Mouse (Mus musculus): ENCODE measurements around the gene Ap1g2. TPM values are rescaled to one million over a fixed set of nuclear protein-coding genes. Genes with fewer than 3 reads are reported as not detected.
A peak's percentile ranks its signal among the peaks of the same experiment; 100 is the strongest.

Ap1g2 gene
- total RNA-seq, 2 experiments from 2014 or later, result 15.4 to 19.3 TPM

DNA sequence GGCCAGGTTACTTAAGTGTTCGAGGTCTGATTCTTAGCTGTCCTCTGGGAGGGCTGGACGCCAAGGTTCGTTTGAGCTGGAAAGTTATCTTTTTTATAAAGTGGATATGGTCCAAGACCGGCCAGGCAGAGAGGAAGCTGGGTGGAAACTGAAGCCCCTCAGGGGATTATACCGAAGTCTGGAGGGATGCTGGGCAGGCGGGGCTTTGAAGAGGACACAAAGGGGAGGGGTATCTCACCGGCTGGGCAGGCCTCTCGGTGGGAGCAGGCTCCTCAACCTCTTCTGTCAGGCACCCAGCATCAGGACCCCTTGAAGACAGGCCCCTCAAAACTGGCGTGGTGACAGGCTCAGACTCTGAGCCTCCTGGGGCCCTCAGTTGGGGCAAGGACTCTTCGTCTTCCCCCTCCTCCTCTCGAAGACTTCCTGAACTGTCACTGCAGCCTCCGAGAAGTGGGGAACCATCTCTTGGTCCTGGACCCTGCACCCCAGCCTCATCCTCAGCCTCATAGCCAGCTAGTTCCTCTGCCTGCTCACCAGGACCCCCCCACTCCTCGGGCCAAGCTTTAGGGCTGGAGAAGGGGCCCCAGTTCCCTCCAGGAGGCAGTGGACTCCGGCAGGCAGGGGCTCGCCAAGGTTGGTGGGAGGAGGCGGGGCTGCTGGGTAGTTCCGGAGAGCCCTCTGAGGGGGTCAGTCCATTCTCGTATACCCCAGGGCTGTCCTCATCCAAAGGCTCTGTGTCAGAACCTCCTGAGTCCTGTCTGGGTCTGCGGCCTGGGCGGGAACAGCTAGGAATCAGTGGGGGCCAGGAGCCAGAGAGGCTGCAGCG, 2.9 kb upstream of the Ap1g2 start:
- no peak for TF ChIP-seq CTCF (conservative IDR thresholded peaks at IDR 0.05)
- no peak for DNase-seq (ENCODE audit: low spot score in 2 of 2)
- peak overlapping the region; percentile 96 for H3K27ac ChIP-seq
- H3K4me3 ChIP-seq, result no peak overlapping the region; the same call in 1 of the 2 replicates

DNA sequence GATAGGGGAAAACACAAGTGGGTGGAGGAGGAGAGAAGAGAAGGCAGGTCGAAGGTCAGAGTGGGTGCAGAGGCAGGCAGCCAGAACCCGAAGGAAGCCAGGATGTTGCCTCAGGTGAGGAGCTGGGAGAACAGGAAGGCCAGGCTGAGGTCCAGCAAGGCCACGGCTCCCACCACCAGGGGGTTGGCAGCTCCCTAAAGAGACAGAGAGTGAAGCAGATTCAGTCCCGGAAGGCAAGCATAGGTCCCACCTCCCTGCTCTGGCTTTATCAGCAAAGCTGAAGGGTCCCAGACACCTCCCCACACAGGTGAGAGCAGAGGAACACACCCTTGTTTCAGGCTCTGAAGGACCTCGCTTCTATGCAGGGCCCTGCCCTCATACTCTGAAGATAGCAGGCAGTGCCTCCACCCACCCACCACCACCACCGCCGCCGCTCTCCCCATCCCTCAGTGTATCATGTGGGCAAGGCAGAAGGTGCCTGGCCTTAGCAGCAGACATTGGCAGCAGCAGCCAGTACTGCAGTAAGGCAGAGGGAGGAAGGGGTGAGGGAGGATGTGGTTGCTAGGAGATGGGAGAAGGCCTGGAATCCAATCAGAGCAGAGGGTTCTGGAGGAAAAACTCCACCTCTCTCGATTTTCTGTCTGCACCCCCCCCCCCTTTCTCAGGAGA, 1.9 kb upstream of the Ap1g2 start:
- H3K4me3 ChIP-seq, result peak overlapping the region; percentile 23; the same call in 1 of the 2 replicates
- DNase-seq (ENCODE audit: low spot score in 2 of 2), result peak; percentile 80 to 94
- TF ChIP-seq CTCF (conservative IDR thresholded peaks at IDR 0.05), result peak; percentile 17; the same call in 1 of the 2 replicates

GRCm38 (mm10) chr14:55106990-55107389, 597 bp upstream of the Ap1g2 start:
- no peak overlapping the region for H3K4me3 ChIP-seq
- no peak for DNase-seq (ENCODE audit: low spot score in 2 of 2)
- TF ChIP-seq CTCF (conservative IDR thresholded peaks at IDR 0.05), result no peak
- peak overlapping the region; percentile 86 for H3K27ac ChIP-seq

More for the DNA sequence above, 1.9 kb upstream of the Ap1g2 start:
- H3K27ac ChIP-seq, result peak overlapping the region; percentile 86

DNA sequence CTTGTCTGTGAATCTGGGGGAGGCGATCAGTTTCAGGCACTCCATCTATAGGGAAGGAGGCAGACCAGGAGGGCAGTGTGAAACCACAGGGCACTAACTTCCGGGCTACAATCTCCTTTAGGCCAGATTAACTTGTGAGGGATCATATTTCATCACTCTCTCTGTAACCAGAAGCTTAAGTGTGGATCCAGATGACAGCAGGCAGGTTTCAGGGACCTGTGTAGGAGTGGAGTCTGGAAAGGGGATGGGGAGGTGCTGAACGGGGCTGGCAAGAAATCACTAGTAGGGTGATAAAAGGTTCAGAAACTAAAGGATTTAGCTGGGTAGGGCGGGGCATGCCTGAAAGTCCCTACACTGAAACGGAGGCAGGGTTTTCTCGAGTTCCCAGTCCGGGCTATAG, 1.0 kb downstream of the Ap1g2 start:
- peak overlapping the region; percentile 58 for H3K4me3 ChIP-seq
- no peak for DNase-seq (ENCODE audit: low spot score in 2 of 2)
- TF ChIP-seq CTCF (conservative IDR thresholded peaks at IDR 0.05), result no peak
- peak overlapping the region; percentile 86 for H3K27ac ChIP-seq

DNA sequence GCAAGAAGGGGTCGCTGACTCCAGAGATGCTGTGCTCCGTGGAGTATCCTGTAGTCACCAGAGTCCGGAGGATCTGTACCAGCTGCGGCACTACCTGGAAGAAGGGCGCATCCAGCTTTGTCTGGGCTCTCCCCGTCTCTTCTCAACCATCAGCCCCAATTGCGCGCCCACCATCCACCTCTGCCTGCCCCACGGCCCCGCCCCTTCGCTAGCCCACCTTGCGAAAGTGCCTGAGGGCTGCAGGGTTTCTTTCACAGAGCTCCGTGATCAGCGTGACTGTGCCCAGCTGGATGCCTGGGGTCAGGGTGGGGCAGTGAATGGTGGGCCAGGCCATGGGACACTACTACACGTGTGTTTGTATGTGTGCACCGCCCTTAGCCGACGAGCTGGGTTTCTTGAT, 2.0 kb downstream of the Ap1g2 start:
- TF ChIP-seq CTCF (conservative IDR thresholded peaks at IDR 0.05), result no peak
- no peak for DNase-seq (ENCODE audit: low spot score in 2 of 2)
- Histone ChIP-seq H3K4me3 (no peak overlapping the region), H3K27ac (no peak overlapping the region)

DNA sequence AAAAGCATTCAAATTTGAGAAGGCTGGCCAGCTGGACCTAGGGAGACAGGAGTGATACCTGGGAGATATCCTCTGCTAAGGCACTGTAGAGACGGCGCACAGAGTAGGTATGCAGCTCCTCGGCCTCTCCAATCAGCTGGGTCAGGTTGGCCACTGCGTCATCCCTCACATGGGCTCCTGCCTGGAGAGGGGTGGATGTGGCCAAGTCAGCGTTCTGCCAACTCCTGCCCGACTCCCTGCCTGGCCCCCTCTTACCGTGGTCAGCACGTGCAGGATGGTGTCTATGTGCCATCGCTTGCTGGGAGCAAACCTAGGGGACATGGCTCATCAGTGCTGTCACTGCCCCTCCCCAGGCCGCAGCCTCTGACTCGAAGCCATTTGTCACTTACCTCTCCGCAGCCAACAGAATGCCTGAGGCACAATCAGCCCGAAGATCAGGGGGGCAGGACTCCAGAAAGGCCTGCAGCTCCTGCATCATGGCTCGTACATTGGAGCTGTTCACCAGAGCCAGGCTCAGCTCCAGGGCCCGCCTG, 4.1 kb downstream of the Ap1g2 start:
- Histone ChIP-seq H3K4me3 (no peak overlapping the region), H3K27ac (peak overlapping the region; percentile 53; the same call in 1 of the 2 replicates)
- no peak for TF ChIP-seq CTCF (conservative IDR thresholded peaks at IDR 0.05)
- no peak for DNase-seq (ENCODE audit: low spot score in 2 of 2)

GRCm38 (mm10) chr14:55101592-55101991, 4.8 kb downstream of the Ap1g2 start:
- no peak overlapping the region for H3K4me3 ChIP-seq
- peak; percentile 95; the same call in 1 of the 2 replicates for TF ChIP-seq CTCF (conservative IDR thresholded peaks at IDR 0.05)
- DNase-seq (ENCODE audit: low spot score in 2 of 2), result peak; percentile 70 to 71
- no peak overlapping the region for H3K27ac ChIP-seq

DNA sequence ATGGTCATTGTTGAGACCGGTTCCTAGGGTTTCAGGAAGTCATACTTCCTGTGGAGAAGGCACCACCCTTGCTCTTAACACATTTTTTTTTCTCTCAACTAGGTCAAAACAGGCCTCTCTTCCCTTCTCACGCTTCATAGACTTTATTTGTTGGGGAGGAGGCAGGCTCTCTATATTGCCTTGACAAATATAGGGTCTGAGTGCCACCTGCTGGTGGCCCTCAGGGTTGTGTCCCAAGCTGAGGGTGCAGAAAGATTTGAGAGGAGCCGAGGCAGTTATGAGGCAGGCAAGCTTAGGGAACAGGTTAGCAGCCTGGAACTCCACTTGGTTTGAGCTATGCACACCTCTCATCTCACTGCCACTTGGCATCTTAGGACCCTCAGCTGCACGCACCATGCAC, 8.3 kb downstream of the Ap1g2 start:
- DNase-seq (ENCODE audit: low spot score in 2 of 2), result peak in 1 of 2 experiments; percentile 45
- H3K4me3 ChIP-seq, result no peak overlapping the region
- peak overlapping the region; percentile 62; the same call in 1 of the 2 replicates for H3K27ac ChIP-seq
- TF ChIP-seq CTCF (conservative IDR thresholded peaks at IDR 0.05), result peak; percentile 85

- TF ChIP-seq CTCF (conservative IDR thresholded peaks at IDR 0.05), result no peak
- H3K27ac ChIP-seq, result peak overlapping the region; percentile 96; the same call in 1 of the 2 replicates
- no peak overlapping the region for H3K4me3 ChIP-seq
- no peak for DNase-seq (ENCODE audit: low spot score in 2 of 2)
Measured at GRCm38 (mm10) chr14:55097646-55098045, 8.7 kb downstream of the Ap1g2 start.

- TF ChIP-seq CTCF (conservative IDR thresholded peaks at IDR 0.05), result no peak
- Histone ChIP-seq H3K4me3 (peak overlapping the region; percentile 13; the same call in 1 of the 2 replicates), H3K27ac (peak overlapping the region; percentile 96; the same call in 1 of the 2 replicates)
- no peak for DNase-seq (ENCODE audit: low spot score in 2 of 2)
Measured at GRCm38 (mm10) chr14:55096573-55097087, 9.8 kb downstream of the Ap1g2 start.

- Histone ChIP-seq H3K4me3 (peak overlapping the region; percentile 69), H3K27ac (peak overlapping the region; percentile 96)
- TF ChIP-seq CTCF (conservative IDR thresholded peaks at IDR 0.05), result no peak
- DNase-seq (ENCODE audit: low spot score in 2 of 2), result no peak
Measured at GRCm38 (mm10) chr14:55095671-55096070, 10.7 kb downstream of the Ap1g2 start.

- Histone ChIP-seq H3K4me3 (peak overlapping the region; percentile 69), H3K27ac (peak overlapping the region; percentile 96)
- DNase-seq (ENCODE audit: low spot score in 2 of 2), result no peak
- TF ChIP-seq CTCF (conservative IDR thresholded peaks at IDR 0.05), result no peak
Measured at GRCm38 (mm10) chr14:55095263-55095662, 11.1 kb downstream of the Ap1g2 start.
